Mouse (Mus musculus) testis, adult 2 months (tissue): Measurements from ENCODE around the gene Amer2. TPM values are rescaled to one million over a fixed set of nuclear protein-coding genes. Genes with fewer than 3 reads are reported as not detected.
"Not testable (repeated sequence)": the region's sequence is repeated elsewhere in the genome, so short reads cannot be mapped to it uniquely, and the experiment has no call there.

ENCODE experiments used
- H3K27ac ChIP-seq: fragments of 200-500 bp; 2 replicates; pipeline ENCODE4 v1.5.1; 2012; ENCODE audit warnings: low read depth, low read length; ENCODE audit not compliant: control insufficient read depth, insufficient read depth
- H3K27me3 ChIP-seq: fragments of 200-500 bp; 2 replicates; pipeline ENCODE4 v1.6.1; 2012; ENCODE audit warnings: mild to moderate bottlenecking, low read length, moderate library complexity; ENCODE audit not compliant: control insufficient read depth, insufficient read depth
- H3K36me3 ChIP-seq: fragments of 200-500 bp; 2 replicates; pipeline ENCODE4 v1.6.1; 2012; ENCODE audit warnings: mild to moderate bottlenecking, low read length; ENCODE audit not compliant: control insufficient read depth, insufficient read depth
- H3K4me1 ChIP-seq: fragments of 200-500 bp; 2 replicates; pipeline ENCODE4 v1.6.1; 2012; ENCODE audit warnings: low read length; ENCODE audit not compliant: control insufficient read depth, insufficient read depth
- H3K4me3 ChIP-seq: fragments of 200-500 bp; 2 replicates; pipeline ENCODE4 v1.5.1; 2012; ENCODE audit warnings: low read depth, mild to moderate bottlenecking, low read length, moderate library complexity, mixed read lengths; ENCODE audit not compliant: control insufficient read depth
- CTCF ChIP-seq: fragments of 200-500 bp; IDR thresholded peaks from 2 replicates; pipeline ENCODE4 v1.5.1; 2012; ENCODE audit warnings: low read depth, mild to moderate bottlenecking, inconsistent platforms, low read length, moderate library complexity; ENCODE audit not compliant: control insufficient read depth, insufficient read depth, insufficient replicate concordance
- POLR2A ChIP-seq: fragments of 200-500 bp; IDR thresholded peaks from 2 replicates; pipeline ENCODE4 v1.6.1; 2012; ENCODE audit warnings: low read depth, mild to moderate bottlenecking, inconsistent platforms, low read length, moderate library complexity; ENCODE audit not compliant: control insufficient read depth
- polyA plus RNA-seq: library from polyadenylated mRNA; depleted of rRNA; stranded (reverse); fragments of >200 nt; gene quantifications from 2 replicates; pipeline ENCODE4 v1.2.3, GENCODE M21; 2012; rRNA removed

The Amer2 gene
- polyA plus RNA-seq, result 37.6 and 44.4 TPM in 2 replicates

DNA sequence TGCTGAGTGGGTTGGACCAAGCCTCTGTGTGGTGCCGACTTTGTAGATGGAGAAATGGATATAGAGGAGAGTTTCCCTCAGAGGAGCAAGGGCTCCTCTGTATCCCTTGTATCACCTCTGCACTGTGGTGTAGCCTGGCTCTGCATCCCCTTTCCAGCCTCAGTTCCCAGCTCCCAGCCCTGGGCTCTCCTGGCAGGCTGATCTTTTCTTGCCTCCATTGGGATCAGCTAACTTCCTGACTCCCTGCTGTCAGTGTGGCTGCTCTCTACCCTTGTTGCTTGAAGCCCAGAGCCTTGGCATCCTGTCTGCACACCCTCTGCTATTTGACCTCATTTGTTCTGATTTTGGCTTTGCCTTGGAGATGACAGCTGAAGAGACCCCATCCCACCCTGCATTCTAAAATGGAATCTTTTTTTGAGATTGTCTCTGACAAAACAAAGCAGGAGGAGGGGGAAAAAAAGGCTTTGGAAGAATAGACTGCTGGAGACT, at the start of gene Amer2:
Amer2 (plus strand) TSS at position 439 of the 489 bp plus-strand sequence.
- H3K4me3 ChIP-seq, result peak within 1 kb of the TSS; percentile 71
- no peak for TF ChIP-seq POLR2A
- no peak for TF ChIP-seq CTCF
- 0 out of 2 replicates have a peak within 1 kb of the TSS, but pooled peaks have one; percentile 13 for H3K27ac ChIP-seq
- H3K27me3 ChIP-seq, result no peaks in the 10 kb centered on the region
- no peaks in the 10 kb centered on the region for H3K36me3 ChIP-seq
- peaks cover 3% of the 10 kb centered on the region for H3K4me1 ChIP-seq

- not testable (repeated sequence) for H3K36me3 ChIP-seq, H3K4me3 ChIP-seq, H3K4me1 ChIP-seq, H3K27me3 ChIP-seq, H3K27ac ChIP-seq
Observed at GRCm38 (mm10) chr14:60340001-60340400, 33.1 kb upstream of the Amer2 start.

GRCm38 (mm10) chr14:60340570-60340969, 32.5 kb upstream of the Amer2 start:
- Histone ChIP-seq H3K4me1 (no peaks in the 10 kb centered on the region), H3K4me3 (no peak overlapping the region), H3K36me3 (no peaks in the 10 kb centered on the region), H3K27me3 (no peaks in the 10 kb centered on the region), H3K27ac (no peak overlapping the region)
- TF ChIP-seq CTCF, result no peak
- TF ChIP-seq POLR2A, result no peak

DNA sequence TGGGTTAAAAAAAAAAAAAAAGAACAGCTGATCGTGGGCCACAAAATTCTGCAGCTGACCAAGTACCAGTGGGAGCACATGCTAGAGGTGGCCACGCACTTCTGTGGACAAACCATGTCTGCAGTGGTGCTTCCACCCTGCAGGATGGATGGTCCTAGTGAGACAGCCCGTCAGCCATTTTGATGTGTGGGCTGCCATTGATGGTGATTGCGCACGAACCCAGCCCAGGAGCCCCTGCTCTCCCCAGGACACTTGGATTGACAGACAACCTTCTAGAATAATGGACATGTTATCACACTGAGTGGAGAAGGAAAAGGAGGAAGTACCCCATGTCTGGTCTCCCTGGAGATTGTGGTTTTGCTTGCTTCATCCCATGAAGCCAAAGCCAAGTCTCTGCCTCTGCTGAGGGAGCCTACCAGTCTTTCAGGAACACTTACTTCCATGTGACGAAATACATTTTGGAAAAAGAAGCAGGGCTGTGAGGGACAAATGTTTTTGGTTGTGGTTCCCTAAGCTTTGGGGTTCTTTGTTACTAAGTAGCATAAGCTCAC, 27.7 kb upstream of the Amer2 start:
- no peak overlapping the region for H3K27ac ChIP-seq
- no peaks in the 10 kb centered on the region for H3K36me3 ChIP-seq
- H3K4me3 ChIP-seq, result no peak overlapping the region; the same call in 1 of the 2 replicates
- no peaks in the 10 kb centered on the region for H3K4me1 ChIP-seq
- no peak for TF ChIP-seq POLR2A
- H3K27me3 ChIP-seq, result no peaks in the 10 kb centered on the region

- Histone ChIP-seq H3K36me3 (no peaks in the 10 kb centered on the region), H3K27me3 (no peaks in the 10 kb centered on the region), H3K4me3 (no peak overlapping the region), H3K27ac (no peak overlapping the region), H3K4me1 (no peaks in the 10 kb centered on the region)
- TF ChIP-seq CTCF, result no peak
- no peak for TF ChIP-seq POLR2A
Observed at GRCm38 (mm10) chr14:60358347-60358746, 14.7 kb upstream of the Amer2 start.

DNA sequence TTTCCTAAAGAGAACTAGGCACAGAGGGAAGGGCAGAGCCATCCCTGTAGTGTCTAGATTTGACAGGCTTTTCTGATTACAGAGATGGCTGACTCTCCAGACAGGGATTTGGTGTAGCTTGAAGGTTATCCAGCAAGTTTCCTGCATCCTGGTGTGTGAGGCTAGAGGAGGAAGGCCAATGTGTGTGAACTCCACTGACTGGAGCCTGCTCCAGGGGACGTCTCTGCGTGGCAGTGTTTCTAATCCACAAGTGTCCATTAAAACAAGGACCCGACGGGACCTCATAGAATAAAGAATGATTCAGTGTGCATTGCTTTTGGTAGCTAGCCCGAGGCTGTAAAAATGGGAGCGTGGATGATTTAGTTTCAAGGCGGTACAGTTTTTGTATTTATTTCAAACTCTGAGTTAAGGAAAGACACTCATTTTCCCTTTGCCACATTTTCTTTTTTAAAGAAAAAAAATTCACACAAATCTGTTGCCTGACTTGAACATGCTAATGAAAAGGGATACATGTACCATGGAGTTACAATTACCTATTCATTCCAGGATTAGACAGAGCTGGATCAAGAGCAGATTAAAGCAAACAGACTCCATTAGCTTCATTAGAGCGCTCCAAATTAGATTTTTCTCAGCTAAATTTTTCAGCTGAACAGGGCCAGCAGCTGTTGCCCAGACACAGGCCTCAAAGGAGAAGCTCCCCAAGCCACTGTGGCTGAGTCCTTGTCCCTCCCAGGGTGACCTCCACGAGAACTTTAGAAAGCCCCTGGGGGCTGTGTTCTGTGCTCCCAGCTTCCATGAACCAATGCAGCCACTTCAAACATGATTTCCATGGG, 11.5 kb upstream of the Amer2 start:
- no peak overlapping the region for H3K27ac ChIP-seq
- H3K36me3 ChIP-seq, result no peaks in the 10 kb centered on the region
- H3K4me1 ChIP-seq, result no peaks in the 10 kb centered on the region
- no peaks in the 10 kb centered on the region for H3K27me3 ChIP-seq
- TF ChIP-seq CTCF (no peak), POLR2A (no peak)
- H3K4me3 ChIP-seq, result no peak overlapping the region

DNA sequence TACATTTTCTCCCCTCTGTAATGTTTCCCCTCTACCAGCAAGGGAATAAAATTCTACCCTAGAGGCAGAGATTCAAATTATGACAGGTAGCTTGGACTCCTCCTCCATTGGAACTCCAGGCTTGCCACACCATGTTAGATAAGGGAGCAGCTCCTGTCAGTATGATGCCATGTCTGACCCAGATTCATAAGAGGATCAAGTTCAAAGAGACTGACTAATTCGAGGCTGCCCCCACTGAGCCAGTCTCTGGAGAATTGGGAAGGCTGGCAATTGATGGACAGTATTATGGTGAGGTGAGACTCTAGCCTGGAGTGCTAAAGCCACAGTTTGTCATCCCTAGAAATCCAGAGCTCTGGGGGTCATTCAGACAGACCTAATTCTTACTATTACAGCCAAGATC, 6.3 kb upstream of the Amer2 start:
- Histone ChIP-seq H3K36me3 (no peaks in the 10 kb centered on the region), H3K27ac (no peak overlapping the region), H3K4me1 (no peaks in the 10 kb centered on the region), H3K4me3 (no peak overlapping the region), H3K27me3 (no peaks in the 10 kb centered on the region)
- TF ChIP-seq POLR2A, result no peak
- TF ChIP-seq CTCF, result no peak
